Mouse (Mus musculus) forebrain, embryonic 14.5 days (tissue): Measurements from ENCODE around the gene Zrsr1. TPM values are rescaled to one million over a fixed set of nuclear protein-coding genes. Genes with fewer than 3 reads are reported as not detected.
A peak's percentile ranks its signal among the peaks of the same experiment; 100 is the strongest.

ENCODE experiments used
- ATAC-seq: fragments of 200-750 bp; cut with Nextera tagmentation; 2 replicates; pipeline ENCODE4 v1.8.0; 2017; ENCODE audit warnings: mild to moderate bottlenecking, moderate library complexity
- DNase-seq: peaks from one replicate; pipeline ENCODE4 v3.0.0-alpha.2; 2015; ENCODE audit warnings: low spot score
- H3K27ac ChIP-seq: fragments of 300-500 bp; sonication (generic); 2 replicates; pipeline ENCODE4 v1.5.1; 2014; ENCODE audit warnings: low read depth, mild to moderate bottlenecking, control low read depth, low read length, moderate library complexity
- H3K27me3 ChIP-seq: fragments of 300-500 bp; sonication (generic); replicated peaks from 2 replicates; pipeline ENCODE4 v1.6.1; 2014; ENCODE audit warnings: low read length, control low read depth, mixed read lengths; ENCODE audit not compliant: control insufficient read depth, insufficient read depth
- H3K36me3 ChIP-seq: fragments of 300-500 bp; sonication (generic); 2 replicates; pipeline ENCODE4 v1.6.1; 2014; ENCODE audit warnings: low read length, control low read depth; ENCODE audit not compliant: control insufficient read depth, insufficient read depth
- H3K4me1 ChIP-seq: fragments of 300-500 bp; sonication (generic); 2 replicates; pipeline ENCODE4 v1.6.1; 2014; ENCODE audit warnings: antibody characterized with exemption, low read length, control low read depth; ENCODE audit not compliant: control insufficient read depth, insufficient read depth
- H3K4me2 ChIP-seq: fragments of 300-500 bp; sonication (generic); 2 replicates; pipeline ENCODE4 v1.6.1; 2014; ENCODE audit warnings: mild to moderate bottlenecking, control low read depth, low read length
- H3K4me3 ChIP-seq: fragments of 300-500 bp; sonication (generic); 2 replicates; pipeline ENCODE4 v1.5.1; 2014; ENCODE audit warnings: low read depth, low read length, control low read depth
- H3K9ac ChIP-seq: fragments of 300-500 bp; sonication (generic); 2 replicates; pipeline ENCODE4 v1.6.1; 2014; ENCODE audit warnings: mild to moderate bottlenecking, low read length, control low read depth, moderate library complexity
- H3K9me3 ChIP-seq: fragments of 300-500 bp; sonication (generic); replicated peaks from 2 replicates; pipeline ENCODE4 v1.6.1; 2016; ENCODE audit warnings: low read length, control low read depth, mixed read lengths; ENCODE audit not compliant: control insufficient read depth
- WGBS: fragments of 180-500 bp; shearing (Covaris S2); extraction: QIAGEN DNeasy Blood & Tissue Kit; methylation state at CpG from one replicate; pipeline ENCODE4 v1.1.7; 2014; 5-methylcytosine and 5-hydroxymethylcytosine counted together
- polyA plus RNA-seq: library from polyadenylated mRNA; unstranded; fragments of >200 nt; fragmentation: Nextera tagmentation; extraction: Ambion mirVana; gene quantifications from 2 replicates; pipeline ENCODE4 v1.2.1, GENCODE M21; 2014

Gene Zrsr1
- polyA plus RNA-seq, 1 experiment from 2014 or later = 4.7 TPM

DNA sequence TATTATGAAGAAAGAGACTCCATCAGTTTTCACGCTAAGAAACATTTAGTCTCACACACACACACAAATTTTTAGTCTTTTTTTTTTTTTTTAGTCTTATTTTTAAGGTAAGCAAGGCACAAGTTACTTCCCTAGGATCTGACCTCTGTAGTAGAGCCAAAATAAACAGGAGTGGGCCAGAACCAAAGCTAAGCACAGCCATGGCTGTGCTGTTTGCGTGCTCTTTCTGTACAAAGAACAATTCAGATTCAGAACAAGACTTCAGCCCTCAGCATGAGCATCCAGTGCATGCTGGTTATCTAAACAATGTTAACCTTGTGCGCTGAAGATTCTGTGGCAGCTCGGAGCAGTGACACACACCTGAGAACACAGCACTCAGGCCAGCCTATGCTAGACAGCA lies 7.4 kb upstream of the Zrsr1 start:
- Histone ChIP-seq H3K9me3 (0 out of 2 replicates have a peak, but pooled peaks cover 3% of the 10 kb centered on the region), H3K27ac (no peak overlapping the region), H3K36me3 (no peaks in the 10 kb centered on the region), H3K27me3 (no peaks in the 10 kb centered on the region), H3K4me2 (no peak overlapping the region), H3K9ac (no peak overlapping the region), H3K4me1 (no peaks in the 10 kb centered on the region), H3K4me3 (no peak overlapping the region)
- WGBS = 83% methylated on average over 4 of the region's 4 CpGs
- DNase-seq = no peak
- ATAC-seq = no peak

DNA sequence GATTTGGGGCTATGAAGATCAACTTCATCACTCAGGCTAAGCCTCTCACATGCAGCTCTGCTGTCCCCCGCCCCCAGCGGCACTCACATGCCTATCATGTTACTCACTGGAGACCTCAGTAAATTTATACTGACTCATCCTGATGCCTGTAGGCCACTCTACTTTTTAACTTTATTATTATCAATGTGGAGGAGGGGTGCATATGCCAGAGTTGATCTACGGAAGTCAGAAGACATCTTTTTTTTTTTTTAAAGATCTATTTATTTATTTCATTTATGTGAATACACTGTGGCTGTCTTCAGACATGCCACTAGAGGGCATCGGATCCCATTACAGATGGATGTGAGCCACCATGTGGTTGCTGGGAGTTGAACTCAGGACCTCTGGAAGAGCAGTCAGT lies 6.3 kb upstream of the Zrsr1 start:
- H3K4me2 ChIP-seq = no peak overlapping the region
- H3K9ac ChIP-seq = no peak overlapping the region
- DNase-seq (no peak), ATAC-seq (no peak)
- H3K9me3 ChIP-seq = 0 out of 2 replicates have a peak, but pooled peaks cover 3% of the 10 kb centered on the region
- H3K27ac ChIP-seq = no peak overlapping the region
- WGBS = 88% methylated on average over 4 of the region's 4 CpGs
- H3K4me1 ChIP-seq = no peaks in the 10 kb centered on the region
- H3K4me3 ChIP-seq = no peak overlapping the region
- H3K27me3 ChIP-seq = no peaks in the 10 kb centered on the region
- H3K36me3 ChIP-seq = no peaks in the 10 kb centered on the region

DNA sequence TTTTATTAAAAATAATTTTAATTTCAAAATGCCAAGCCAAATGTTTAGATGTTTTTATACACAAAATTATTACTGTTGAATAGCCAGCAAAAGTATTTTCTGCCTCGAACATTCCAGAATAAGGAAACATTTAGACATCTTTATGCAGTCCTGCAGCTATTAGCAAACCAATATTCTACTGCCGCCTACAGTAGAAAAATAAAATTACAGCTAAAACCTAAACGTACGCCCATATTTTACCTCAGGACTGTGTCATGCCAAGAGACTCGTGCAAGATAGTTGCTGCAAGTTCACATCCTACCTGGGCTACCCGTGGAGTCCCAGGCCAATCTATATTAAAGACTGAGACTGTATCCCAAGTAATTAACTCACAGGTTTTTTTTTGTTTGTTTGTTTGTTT lies 2.3 kb upstream of the Zrsr1 start:
- DNase-seq (peak; percentile 60), ATAC-seq (no peak)
- peaks cover 17% of the 10 kb centered on the region for H3K9me3 ChIP-seq
- H3K27me3 ChIP-seq = no peaks in the 10 kb centered on the region
- peaks cover 5% of the 10 kb centered on the region; the same call in 1 of the 2 replicates for H3K4me1 ChIP-seq
- no peak overlapping the region for H3K4me2 ChIP-seq
- H3K9ac ChIP-seq = no peak overlapping the region
- no peak overlapping the region for H3K27ac ChIP-seq
- no peaks in the 10 kb centered on the region for H3K36me3 ChIP-seq
- no peak overlapping the region for H3K4me3 ChIP-seq
- WGBS = 66% methylated on average over 6 of the region's 6 CpGs

DNA sequence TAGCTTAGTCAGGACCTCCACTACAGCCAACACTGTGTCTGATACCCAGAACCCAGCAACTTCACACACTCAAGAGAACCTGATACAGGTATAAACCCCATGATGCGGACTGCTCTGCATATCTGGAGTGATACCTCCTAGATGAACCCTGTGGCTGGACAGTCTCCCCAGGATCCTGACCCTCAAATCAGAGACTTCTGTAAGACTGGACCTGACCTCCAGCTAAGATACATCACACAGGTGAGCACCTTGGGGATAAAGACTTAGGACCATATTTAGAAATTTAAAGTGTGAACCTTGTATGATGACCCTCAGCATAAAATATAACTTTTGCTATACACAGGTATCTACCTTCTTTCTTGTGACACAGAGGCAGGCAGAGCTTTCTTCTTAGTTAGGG lies 1.3 kb upstream of the Zrsr1 start:
- H3K4me3 ChIP-seq = no peak overlapping the region
- H3K9ac ChIP-seq = no peak overlapping the region
- H3K4me1 ChIP-seq = peaks cover 8% of the 10 kb centered on the region; the same call in 1 of the 2 replicates
- no peak for ATAC-seq
- H3K27me3 ChIP-seq = no peaks in the 10 kb centered on the region
- H3K4me2 ChIP-seq = no peak overlapping the region
- peaks cover 17% of the 10 kb centered on the region for H3K9me3 ChIP-seq
- 96% methylated on average over 1 of the region's 1 CpGs for WGBS
- H3K27ac ChIP-seq = no peak overlapping the region
- no peak for DNase-seq
- no peaks in the 10 kb centered on the region for H3K36me3 ChIP-seq

DNA sequence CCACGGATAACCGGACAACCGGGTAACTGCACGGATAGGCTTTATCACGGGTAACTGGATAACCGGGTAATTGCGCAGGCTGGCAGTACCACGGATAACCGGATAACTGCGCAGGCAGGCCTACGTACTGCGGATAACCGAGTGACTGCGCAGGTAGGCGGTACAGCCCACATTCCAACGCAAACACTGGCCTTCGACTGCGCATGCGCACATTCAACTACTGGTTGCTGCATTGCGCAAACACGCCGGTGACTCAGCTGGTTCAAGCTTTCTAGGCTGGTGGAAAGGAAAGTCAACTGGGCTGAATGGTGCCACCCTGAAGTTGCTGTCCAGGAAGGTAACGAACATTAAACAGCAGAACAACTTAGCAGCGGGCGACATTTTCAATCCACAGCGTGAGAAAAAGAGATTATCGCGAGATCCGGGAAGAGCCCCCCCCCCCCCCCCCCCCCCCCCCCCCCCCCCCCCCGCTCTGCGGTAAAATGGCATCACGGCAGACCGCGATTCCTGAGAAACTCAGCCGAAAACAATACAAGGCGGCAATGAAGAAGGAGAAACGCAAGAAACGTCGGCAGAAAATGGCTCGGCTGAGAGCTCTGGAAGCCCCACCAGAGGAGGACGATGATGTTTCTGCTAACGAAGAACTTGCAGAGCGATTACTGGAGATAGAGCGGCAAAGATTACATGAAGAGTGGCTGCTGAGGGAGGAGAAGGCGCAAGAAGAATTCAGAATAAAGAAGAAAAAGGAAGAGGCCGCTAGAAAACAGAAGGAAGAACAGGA lies 1.1 kb downstream of the Zrsr1 start:
- Histone ChIP-seq H3K27ac (peak overlapping the region; percentile 15; the same call in 1 of the 2 replicates), H3K27me3 (no peaks in the 10 kb centered on the region), H3K9me3 (peaks cover 14% of the 10 kb centered on the region), H3K36me3 (peaks cover 5% of the 10 kb centered on the region; the same call in 1 of the 2 replicates), H3K4me2 (peak overlapping the region; percentile 76), H3K4me1 (peaks cover 15% of the 10 kb centered on the region; the same call in 1 of the 2 replicates), H3K4me3 (peak overlapping the region; percentile 49), H3K9ac (peak overlapping the region; percentile 63)
- 42% methylated on average over 41 of the region's 46 CpGs for WGBS
- peak; percentile 82 for DNase-seq
- peak; percentile 75 for ATAC-seq

DNA sequence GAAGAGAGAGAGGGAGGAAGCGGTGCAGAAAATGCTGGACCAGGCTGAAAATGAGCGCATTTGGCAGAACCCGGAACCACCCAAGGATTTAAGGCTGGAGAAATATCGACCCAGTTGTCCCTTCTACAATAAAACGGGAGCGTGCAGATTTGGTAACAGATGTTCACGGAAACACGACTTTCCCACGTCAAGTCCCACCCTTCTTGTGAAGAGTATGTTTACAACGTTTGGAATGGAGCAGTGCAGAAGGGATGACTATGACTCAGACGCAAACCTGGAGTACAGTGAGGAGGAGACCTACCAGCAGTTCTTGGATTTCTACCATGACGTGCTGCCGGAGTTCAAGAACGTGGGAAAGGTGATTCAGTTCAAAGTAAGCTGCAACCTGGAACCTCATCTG lies 1.8 kb downstream of the Zrsr1 start:
- Histone ChIP-seq H3K4me3 (peak overlapping the region; percentile 49), H3K4me1 (peaks cover 15% of the 10 kb centered on the region; the same call in 1 of the 2 replicates), H3K27ac (peak overlapping the region; percentile 2; the same call in 1 of the 2 replicates), H3K9ac (peak overlapping the region; percentile 63), H3K9me3 (peaks cover 14% of the 10 kb centered on the region), H3K27me3 (no peaks in the 10 kb centered on the region), H3K36me3 (peaks cover 11% of the 10 kb centered on the region), H3K4me2 (peak overlapping the region; percentile 56)
- DNase-seq (no peak), ATAC-seq (no peak)
- WGBS = 55% methylated on average over 14 of the region's 14 CpGs

DNA sequence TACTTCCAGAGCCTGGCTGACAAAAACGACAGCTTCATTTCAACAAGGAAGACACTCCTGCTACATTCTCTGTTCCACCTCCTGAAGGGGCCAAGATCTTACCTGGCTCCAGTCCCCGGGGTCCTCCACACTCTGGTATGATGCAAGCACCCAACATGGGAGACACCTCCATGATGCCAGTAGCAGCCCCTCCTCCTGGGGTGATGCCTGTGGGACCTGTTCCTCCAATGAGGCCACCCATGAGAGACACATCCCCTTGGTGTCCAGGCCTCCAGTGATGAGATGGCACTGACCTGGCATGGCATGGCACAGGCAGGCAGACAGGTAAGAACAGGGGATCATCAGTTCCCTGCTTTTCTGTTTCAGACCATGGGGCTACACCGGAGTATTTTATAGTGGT lies 6.4 kb downstream of the Zrsr1 start:
- Histone ChIP-seq H3K4me3 (no peak overlapping the region), H3K9ac (no peak overlapping the region), H3K27me3 (no peaks in the 10 kb centered on the region), H3K4me2 (no peak overlapping the region), H3K27ac (no peak overlapping the region), H3K9me3 (no peaks in the 10 kb centered on the region), H3K36me3 (peaks cover 16% of the 10 kb centered on the region), H3K4me1 (peaks cover 23% of the 10 kb centered on the region)
- ATAC-seq (no peak), DNase-seq (no peak)
- 94% methylated on average over 3 of the region's 3 CpGs for WGBS

DNA sequence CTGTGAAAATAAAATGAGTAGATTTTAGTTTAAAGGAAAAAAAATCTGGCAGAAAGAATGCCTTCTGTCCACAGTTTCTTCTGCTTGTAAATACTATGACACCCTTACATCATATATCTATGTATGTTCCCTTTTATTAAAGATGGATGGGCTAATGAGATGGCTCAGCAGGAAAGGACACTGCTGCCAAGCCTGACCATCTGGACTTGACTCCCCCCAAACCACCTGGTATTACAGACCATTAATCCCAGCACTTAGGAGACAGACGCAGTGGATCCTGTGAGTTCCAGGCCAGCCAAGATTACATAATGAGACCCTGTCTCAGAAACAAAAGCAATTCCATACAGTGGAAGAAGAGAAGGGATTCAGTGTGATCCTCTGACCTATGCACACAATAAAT lies 6.9 kb downstream of the Zrsr1 start:
- Histone ChIP-seq H3K4me3 (no peak overlapping the region), H3K27ac (no peak overlapping the region), H3K36me3 (peaks cover 16% of the 10 kb centered on the region), H3K4me1 (peaks cover 23% of the 10 kb centered on the region), H3K4me2 (no peak overlapping the region), H3K27me3 (no peaks in the 10 kb centered on the region), H3K9ac (no peak overlapping the region), H3K9me3 (no peaks in the 10 kb centered on the region)
- no peak for DNase-seq
- 54% methylated on average over 1 of the region's 1 CpGs for whole genome bisulfite sequencing
- no peak for ATAC-seq

DNA sequence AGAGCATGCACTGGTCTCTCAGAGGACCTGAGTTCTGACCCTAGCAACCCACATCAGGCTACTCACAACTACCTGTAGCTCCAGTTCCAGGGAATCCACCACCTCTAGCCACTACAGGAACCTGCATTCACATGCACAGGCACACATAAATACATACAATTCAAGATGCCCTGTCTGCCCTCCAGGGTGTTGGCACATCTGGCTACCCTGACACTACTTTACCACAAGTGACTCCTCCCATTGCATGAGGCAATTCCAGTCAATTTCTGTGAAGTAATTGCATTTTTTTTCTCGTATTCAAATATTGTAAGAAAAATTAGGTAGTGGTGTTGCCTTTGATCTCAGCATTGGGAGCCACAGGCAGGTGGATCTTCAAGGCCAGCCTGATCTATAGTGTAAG lies 7.4 kb downstream of the Zrsr1 start:
- Histone ChIP-seq H3K9me3 (no peaks in the 10 kb centered on the region), H3K27ac (no peak overlapping the region), H3K4me2 (no peak overlapping the region), H3K36me3 (peaks cover 16% of the 10 kb centered on the region), H3K27me3 (no peaks in the 10 kb centered on the region), H3K4me3 (no peak overlapping the region), H3K4me1 (peaks cover 19% of the 10 kb centered on the region), H3K9ac (no peak overlapping the region)
- 93% methylated on average over 1 of the region's 1 CpGs for WGBS
- DNase-seq (no peak), ATAC-seq (no peak)
